Mouse (Mus musculus): ENCODE measurements around the gene Ltbr.
"Not testable (repeated sequence)": the region's sequence is repeated elsewhere in the genome, so short reads cannot be mapped to it uniquely, and the experiment has no call there.

The Ltbr gene

GRCm38 (mm10) chr6:125312581-125313355, 917 bp downstream of the Ltbr start:
- DNase-seq (ENCODE audit: low read depth, low spot score) = no peak

DNA sequence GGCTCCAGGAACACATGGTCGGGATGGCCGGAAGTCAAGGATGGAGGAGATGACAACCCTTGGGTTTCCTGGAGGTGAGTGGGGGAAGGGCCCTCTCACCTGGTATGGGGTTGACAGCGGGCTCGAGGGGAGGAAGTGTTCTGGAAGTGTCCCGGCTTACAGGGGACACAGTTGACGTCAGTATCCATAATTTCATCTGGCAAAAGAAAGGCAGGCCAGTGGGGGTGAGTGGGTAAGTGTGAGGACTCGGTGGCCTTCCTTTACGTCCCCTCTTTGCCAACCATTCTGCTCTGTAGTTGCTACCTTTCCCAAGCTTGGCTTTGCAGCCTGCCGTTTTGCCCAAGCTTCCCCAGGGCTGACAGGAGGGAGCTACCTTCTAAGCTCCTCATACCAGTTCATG, 1.5 kb downstream of the Ltbr start:
- no peak for DNase-seq (ENCODE audit: low read depth, low spot score)

- peak; percentile 33 for DNase-seq (ENCODE audit: low read depth, low spot score)
Observed at GRCm38 (mm10) chr6:125309406-125309805, 4.3 kb downstream of the Ltbr start.

DNA sequence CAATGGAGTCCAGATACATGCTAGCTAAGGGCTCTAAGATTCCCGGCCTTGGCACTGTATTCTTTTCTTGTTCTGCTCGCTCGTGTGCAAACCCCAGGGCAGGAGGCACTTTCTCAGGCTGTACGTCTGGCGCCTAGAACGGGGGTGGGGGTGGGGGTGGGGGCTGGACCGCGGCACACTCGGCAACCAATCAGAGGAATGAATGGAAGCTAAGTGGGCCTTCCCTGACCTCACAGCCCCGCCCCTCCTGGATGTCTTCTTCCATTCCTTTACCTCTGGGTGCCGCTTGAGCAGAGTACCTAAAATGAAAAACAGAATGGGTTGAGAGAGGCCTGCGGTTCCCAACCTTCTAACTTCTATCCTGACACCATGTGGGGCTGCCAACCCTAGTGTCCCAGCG, 4.8 kb downstream of the Ltbr start:
- DNase-seq (ENCODE audit: low read depth, low spot score) = peak; percentile 90

DNA sequence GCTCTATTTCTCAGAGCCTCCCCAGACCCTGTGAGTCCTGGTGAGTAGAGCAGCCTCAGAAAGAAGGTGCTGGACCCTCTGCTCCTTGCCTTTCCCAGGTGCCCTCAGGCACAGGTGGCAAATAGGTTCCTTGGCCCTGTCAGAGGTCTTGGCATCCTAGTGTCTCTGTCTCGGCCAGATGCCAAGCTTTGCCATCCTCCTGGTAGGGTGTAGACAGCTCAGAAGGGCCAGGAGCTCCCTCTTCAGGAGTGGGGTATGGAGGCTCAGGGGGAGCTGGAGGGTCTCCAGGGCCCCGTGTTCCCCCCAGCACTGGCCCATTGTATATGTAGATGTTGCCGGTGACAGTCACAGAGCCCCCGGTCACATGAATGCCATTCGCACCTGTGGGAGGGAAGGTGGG, 6.6 kb downstream of the Ltbr start:
- no peak for DNase-seq (ENCODE audit: low read depth, low spot score)

- DNase-seq (ENCODE audit: low read depth, low spot score) = no peak
Observed at GRCm38 (mm10) chr6:125305465-125305864, 8.2 kb downstream of the Ltbr start.

DNA sequence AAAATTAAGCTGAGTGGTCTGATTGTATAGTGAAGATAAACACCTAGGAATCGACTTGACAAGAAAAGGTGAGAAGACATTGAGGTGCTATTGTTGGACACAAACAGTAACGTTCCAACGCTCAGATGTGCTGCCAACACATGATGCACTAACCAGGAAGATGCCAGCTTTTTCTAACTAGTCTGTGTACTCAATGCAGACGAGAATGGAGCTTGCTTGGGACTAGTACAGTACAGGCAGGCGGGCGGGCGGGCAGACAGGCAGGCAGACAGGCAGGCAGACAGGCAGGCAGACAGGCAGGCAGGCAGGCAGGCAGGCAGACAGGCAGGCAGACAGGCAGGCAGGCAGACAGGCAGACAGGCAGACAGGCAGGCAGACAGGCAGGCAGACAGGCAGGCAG, 9.3 kb downstream of the Ltbr start:
- peak; percentile 67 for DNase-seq (ENCODE audit: low read depth, low spot score)

GRCm38 (mm10) chr6:125303242-125303641, 10.4 kb downstream of the Ltbr start:
- no peak for DNase-seq (ENCODE audit: low read depth, low spot score)

DNA sequence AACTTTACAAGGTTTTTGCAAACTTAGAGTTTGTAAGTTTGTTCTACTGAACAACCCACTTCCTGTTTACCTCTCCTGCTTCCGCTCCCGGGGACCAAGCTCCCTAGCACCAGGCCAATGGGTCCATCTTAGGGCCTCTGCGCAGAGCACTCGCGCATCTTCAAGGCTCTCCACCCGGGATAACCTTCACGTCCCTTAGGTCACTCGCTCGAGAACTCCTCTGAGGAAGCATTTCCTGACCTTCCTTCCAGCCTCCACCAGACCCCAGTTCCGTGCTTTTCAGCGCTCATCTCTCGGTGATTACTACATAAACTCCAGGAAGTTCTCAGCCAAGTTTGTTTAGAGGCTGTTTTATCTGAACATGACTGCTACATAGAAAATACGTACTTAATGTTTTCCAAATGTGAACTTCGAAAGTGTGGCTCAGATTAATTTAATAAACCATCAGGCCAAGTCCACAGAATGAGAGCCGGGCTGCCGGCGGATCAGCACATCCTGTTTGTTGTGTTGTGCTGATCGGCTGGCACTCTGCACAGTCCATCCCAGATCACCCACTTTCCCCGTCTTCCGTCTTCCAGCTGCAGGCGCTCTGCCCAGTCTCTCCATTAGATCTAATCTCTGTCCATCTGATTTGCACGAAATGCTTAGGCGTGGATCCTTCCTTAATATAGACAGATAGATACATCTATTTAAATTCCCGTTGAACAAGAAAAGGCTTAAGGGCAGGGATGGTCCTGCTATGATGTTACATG, 11.3 kb downstream of the Ltbr start:
- DNase-seq (ENCODE audit: low read depth, low spot score) = peak; percentile 28

DNA sequence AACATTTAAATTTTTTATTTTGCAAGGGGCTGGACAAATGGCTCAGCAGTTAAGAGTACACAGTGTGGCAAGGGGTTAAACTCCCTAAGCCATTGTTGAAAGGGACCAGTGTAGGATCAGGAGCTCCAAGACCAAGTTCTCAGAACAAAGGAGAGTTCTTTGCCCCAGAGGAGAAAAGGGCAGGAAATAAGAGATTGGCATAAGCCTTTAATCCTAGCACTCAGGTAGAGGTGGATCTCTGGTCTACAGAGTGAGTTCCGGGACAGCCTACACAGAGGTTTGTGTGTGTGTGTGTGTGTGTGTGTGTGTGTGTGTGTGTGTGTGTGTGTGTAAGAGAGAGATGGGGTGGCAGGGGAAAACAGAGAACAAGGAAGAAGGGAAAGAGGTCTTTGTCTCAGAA, 12.7 kb downstream of the Ltbr start:
- no peak for DNase-seq (ENCODE audit: low read depth, low spot score)

- no peak for DNase-seq (ENCODE audit: low read depth, low spot score)
Observed at GRCm38 (mm10) chr6:125297149-125297820, 16.4 kb downstream of the Ltbr start.

DNA sequence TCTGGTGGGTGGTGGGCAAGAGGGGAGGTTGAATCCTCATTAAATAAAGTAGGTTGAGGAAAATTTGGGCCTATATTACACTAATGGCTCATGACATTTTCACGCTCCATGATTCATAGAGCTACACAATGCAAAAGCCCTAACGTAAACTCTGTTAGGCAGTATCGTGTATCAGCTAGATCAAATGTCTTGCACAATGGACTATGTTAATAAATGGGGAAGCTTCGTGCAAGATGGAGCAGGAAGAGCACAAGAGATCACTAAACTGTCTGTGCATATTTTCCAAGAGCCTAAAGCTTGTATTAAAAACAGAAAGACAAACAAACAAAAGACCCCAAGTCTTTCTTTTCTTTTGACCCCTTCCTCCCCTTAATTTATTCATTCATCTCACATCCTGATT, 19.6 kb downstream of the Ltbr start:
- no peak for DNase-seq (ENCODE audit: low read depth, low spot score)

DNA sequence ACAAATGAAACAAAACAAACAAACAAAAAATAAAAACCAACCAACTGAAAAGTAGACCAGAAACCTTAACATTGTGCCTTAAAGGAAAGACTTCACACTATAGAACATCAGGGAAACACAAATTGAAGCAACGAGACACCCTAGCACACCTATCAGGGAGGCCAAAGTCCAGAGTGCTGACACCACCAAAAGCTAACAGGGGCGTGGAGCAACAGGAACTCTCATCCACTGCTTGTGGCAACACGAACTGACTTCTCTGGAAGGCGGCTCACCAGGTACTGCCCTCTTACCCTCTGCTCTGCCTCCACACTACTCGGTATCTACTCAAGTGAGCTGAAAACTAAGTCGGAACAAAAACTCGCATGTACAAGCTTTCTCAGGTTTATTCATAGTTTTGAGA, 21.4 kb downstream of the Ltbr start:
- no peak for DNase-seq (ENCODE audit: low read depth, low spot score)

DNA sequence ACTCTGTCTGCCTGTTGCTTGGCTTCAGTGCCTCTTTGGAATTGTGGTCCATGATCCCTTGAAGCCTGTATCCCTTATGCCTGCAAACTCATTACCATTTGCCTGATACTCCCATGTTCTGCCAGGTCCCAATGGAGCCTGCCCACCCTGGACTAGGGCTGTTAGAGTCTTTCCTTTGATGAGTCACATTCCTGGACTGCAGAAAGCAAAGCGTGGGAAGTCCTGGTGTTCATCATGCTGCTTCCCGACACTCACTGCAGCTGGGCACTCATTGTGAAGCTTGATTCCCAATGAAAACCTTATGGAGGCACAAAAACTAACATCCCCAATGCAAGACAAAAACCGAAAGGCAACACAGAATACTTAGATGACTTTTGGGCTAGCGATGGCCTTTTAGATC, 22.4 kb downstream of the Ltbr start:
- no peak for DNase-seq (ENCODE audit: low read depth, low spot score)

DNA sequence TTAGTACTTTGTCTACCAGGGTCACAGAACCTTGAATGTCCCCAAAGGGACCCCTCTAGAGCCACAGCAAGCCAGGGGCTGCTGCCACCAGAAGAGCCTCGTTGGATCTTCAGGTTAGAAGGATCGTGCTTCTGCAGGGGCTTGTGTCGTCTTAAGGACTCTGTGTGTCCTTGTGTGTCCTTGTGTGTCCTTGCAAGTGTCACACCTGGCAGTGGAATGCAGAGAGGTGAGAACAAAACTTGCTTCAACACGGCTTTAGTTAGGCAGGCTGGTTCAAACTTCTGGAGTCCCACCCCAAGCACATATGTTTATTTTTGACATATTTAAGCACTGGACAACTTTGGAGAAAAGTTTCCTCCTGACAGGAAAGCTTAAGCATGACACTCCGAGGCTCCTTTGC, 25.0 kb downstream of the Ltbr start:
- peak; percentile 24 for DNase-seq (ENCODE audit: low read depth, low spot score)

GRCm38 (mm10) chr6:125286944-125287343, 26.7 kb downstream of the Ltbr start:
- no peak for DNase-seq (ENCODE audit: low read depth, low spot score)

DNA sequence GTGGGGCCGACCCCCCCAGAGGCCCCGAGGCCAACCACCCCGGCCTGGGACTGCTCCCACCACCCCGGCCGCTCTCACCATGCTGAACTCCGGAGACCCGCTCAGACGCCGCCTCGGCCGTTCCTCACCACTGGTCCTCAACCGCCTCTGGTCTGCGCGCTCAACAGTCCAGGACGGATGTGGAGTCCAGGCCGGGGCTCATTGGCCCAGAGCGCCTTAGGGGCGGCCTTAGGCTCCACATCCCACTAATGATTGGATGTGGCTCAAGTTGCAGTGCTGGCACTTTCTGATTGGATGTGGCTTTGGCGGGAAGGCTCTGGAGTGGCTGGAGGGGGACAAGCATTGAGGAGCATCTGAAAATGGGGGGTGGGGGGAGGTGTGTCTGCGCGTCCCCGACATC, 27.8 kb downstream of the Ltbr start, which contains the start of gene Tuba3a:
Tuba3a (minus strand) TSS at position 153 of the 400 bp plus-strand sequence.
- peak; percentile 87 for DNase-seq (ENCODE audit: low read depth, low spot score)

GRCm38 (mm10) chr6:125284751-125285150, 28.9 kb downstream of the Ltbr start:
- peak; percentile 80 for DNase-seq (ENCODE audit: low read depth, low spot score)

GRCm38 (mm10) chr6:125284250-125284649, 29.4 kb downstream of the Ltbr start:
- no peak for DNase-seq (ENCODE audit: low read depth, low spot score)

DNA sequence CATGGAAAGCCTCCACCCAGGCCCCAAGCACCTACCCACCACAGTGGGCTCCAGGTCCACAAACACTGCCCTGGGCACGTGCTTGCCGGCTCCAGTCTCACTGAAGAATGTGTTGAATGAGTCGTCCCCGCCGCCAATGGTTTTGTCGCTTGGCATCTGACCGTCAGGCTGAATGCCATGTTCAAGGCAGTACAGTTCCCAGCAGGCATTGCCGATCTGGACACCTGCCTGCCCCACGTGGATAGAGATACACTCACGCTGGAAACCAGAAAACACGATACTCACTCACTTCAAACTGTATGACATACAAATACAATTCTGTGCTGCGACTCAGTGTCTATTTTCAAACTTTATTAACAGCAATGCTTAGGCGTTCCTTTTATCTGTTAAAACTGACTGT, 31.0 kb downstream of the Ltbr start:
- not testable (repeated sequence) for DNase-seq (ENCODE audit: low read depth, low spot score)

DNA sequence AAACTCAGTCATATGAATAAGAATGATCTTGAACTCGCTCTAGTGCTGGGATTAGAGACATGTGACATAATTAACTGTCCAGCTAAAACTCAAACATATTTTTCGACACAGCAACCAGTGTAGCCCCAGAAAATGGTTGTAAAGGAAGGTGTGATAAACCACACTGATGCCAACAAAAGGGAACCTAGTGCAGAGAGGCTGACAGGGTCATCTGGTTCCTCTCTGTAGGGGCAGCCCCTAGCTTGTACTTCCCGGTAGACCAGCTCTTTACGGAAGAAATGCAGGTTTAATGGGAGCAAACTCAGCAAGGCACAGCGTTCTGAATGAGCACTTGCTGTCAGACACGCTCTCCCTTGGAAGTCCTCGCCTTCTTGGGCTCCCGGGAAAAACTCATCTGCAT, 34.0 kb downstream of the Ltbr start:
- DNase-seq (ENCODE audit: low read depth, low spot score) = no peak

- DNase-seq (ENCODE audit: low read depth, low spot score) = peak; percentile 81
Observed at GRCm38 (mm10) chr6:125274841-125275563, 38.7 kb downstream of the Ltbr start.

All from ZHBTc4 (cell line).